Mouse (Mus musculus) brown adipose tissue, adult 24 weeks (tissue): ENCODE results near the gene Pmis2. TPM values are rescaled to one million over a fixed set of nuclear protein-coding genes. Genes with fewer than 3 reads are reported as not detected.
A peak's percentile ranks its signal among the peaks of the same experiment; 100 is the strongest.

Experiments used
- H3K27ac ChIP-seq: fragments of 200-500 bp; replicated peaks from 2 replicates; pipeline ENCODE4 v1.5.1; 2012; ENCODE audit warnings: low read depth, mild to moderate bottlenecking, low read length
- H3K4me1 ChIP-seq: fragments of 200-500 bp; 2 replicates; pipeline ENCODE4 v1.6.1; 2012; ENCODE audit warnings: low read length, mixed read lengths; ENCODE audit not compliant: control insufficient read depth, insufficient read depth, insufficient read length
- H3K4me3 ChIP-seq: fragments of 200-500 bp; 2 replicates; pipeline ENCODE4 v1.5.1; 2012; ENCODE audit warnings: low read depth, mild to moderate bottlenecking, low read length, moderate library complexity; ENCODE audit not compliant: insufficient read depth
- polyA plus RNA-seq: library from polyadenylated mRNA; stranded (reverse); fragments of >200 nt; gene quantifications from 2 replicates; pipeline ENCODE4 v1.2.4, GENCODE M21; 2012; ENCODE audit not compliant: missing spikeins, insufficient read depth, insufficient read length

Pmis2 gene
- polyA plus RNA-seq, 1 experiment = not detected

- Histone ChIP-seq H3K4me1 (no peaks in the 10 kb centered on the region), H3K4me3 (peak within 1 kb of the TSS; percentile 79), H3K27ac (peak within 1 kb of the TSS; percentile 25; the same call in 1 of the 2 replicates)
These were observed 6.7 kb downstream of the Pmis2 start, which contains the start of gene Haus5 for GRCm38 (mm10) chr7:30664529-30665200. Haus5 (minus strand) TSS chr7:30664994.

- peak within 1 kb of the TSS; percentile 80 for H3K4me3 ChIP-seq
- H3K4me1 ChIP-seq = no peaks in the 10 kb centered on the region
- no peak within 1 kb of the TSS for H3K27ac ChIP-seq
These were observed 21.5 kb downstream of the Pmis2 start, which contains the start of gene Rbm42 for GRCm38 (mm10) chr7:30649591-30650540. Rbm42 (minus strand) TSS chr7:30650317.

GRCm38 (mm10) chr7:30639083-30639482 is 32.3 kb downstream of the Pmis2 start:
- Histone ChIP-seq H3K27ac (no peak overlapping the region), H3K4me3 (no peak overlapping the region), H3K4me1 (no peaks in the 10 kb centered on the region)

- no peak overlapping the region for H3K4me3 ChIP-seq
- H3K4me1 ChIP-seq = no peaks in the 10 kb centered on the region
- no peak overlapping the region for H3K27ac ChIP-seq
These were observed 35.0 kb downstream of the Pmis2 start for GRCm38 (mm10) chr7:30636395-30636794.

- H3K4me3 ChIP-seq = no peak within 1 kb of the TSS
- H3K27ac ChIP-seq = no peak within 1 kb of the TSS
- no peaks in the 10 kb centered on the region for H3K4me1 ChIP-seq
These were observed 35.7 kb downstream of the Pmis2 start, which contains the start of gene Etv2 for GRCm38 (mm10) chr7:30635752-30636151. Etv2 (minus strand) TSS chr7:30635852.

- Histone ChIP-seq H3K4me3 (no peak overlapping the region), H3K27ac (no peak overlapping the region), H3K4me1 (no peaks in the 10 kb centered on the region)
These were observed 36.8 kb downstream of the Pmis2 start for GRCm38 (mm10) chr7:30634621-30635020.

GRCm38 (mm10) chr7:30633762-30634412 is 37.5 kb downstream of the Pmis2 start:
- Histone ChIP-seq H3K27ac (no peak overlapping the region), H3K4me3 (no peak overlapping the region), H3K4me1 (no peaks in the 10 kb centered on the region)

GRCm38 (mm10) chr7:30629013-30629412 is 42.4 kb downstream of the Pmis2 start:
- no peak overlapping the region for H3K4me3 ChIP-seq
- H3K27ac ChIP-seq = no peak overlapping the region
- H3K4me1 ChIP-seq = no peaks in the 10 kb centered on the region

- H3K4me3 ChIP-seq = no peak overlapping the region
- no peak overlapping the region for H3K27ac ChIP-seq
- H3K4me1 ChIP-seq = no peaks in the 10 kb centered on the region; the same call in 1 of the 2 replicates
These were observed 44.8 kb downstream of the Pmis2 start for GRCm38 (mm10) chr7:30626647-30627046.

- H3K27ac ChIP-seq = peak within 1 kb of the TSS; percentile 96
These were observed 45.6 kb downstream of the Pmis2 start, which contains the start of gene Cox6b1 for GRCm38 (mm10) chr7:30625530-30626384. Cox6b1 (minus strand) TSS chr7:30626151.

More at GRCm38 (mm10) chr7:30625530-30626384, 45.6 kb downstream of the Pmis2 start, which contains the start of gene Cox6b1:
- H3K4me3 ChIP-seq = peak within 1 kb of the TSS; percentile 92
- H3K4me1 ChIP-seq = no peaks in the 10 kb centered on the region; the same call in 1 of the 2 replicates

Other genes with a start within 250 kb of the Pmis2 start
- gene Nfkbid, start 249.9 kb downstream of the Pmis2 start, polyA plus RNA-seq = 0.67 and 1.6 TPM in 2 replicates
- gene Aplp1, start 226.1 kb downstream of the Pmis2 start, polyA plus RNA-seq = 0.44 and 0.92 TPM in 2 replicates
- not detected in 2 replicates for gene Kirrel2, start 213.9 kb downstream of the Pmis2 start, polyA plus RNA-seq
- not detected in 2 replicates for gene Nphs1, start 213.3 kb downstream of the Pmis2 start, polyA plus RNA-seq
- not detected in 2 replicates for gene Prodh2, start 178.0 kb downstream of the Pmis2 start, polyA plus RNA-seq
- 0.40 TPM in 1 of 2 replicates, not detected in the other for gene Arhgap33, start 136.5 kb downstream of the Pmis2 start, polyA plus RNA-seq
- gene Hspb6, start 119.4 kb downstream of the Pmis2 start, polyA plus RNA-seq = 49.1 and 64.2 TPM in 2 replicates
- 0.95 and 4.2 TPM in 2 replicates for gene Proser3, start 119.3 kb downstream of the Pmis2 start, polyA plus RNA-seq
- gene Lin37, start 111.8 kb downstream of the Pmis2 start, polyA plus RNA-seq = 19.5 and 23.1 TPM in 2 replicates
- 59.1 and 65.5 TPM in 2 replicates for gene U2af1l4, start 108.3 kb downstream of the Pmis2 start, polyA plus RNA-seq
- gene Gm49396, start 108.3 kb downstream of the Pmis2 start, polyA plus RNA-seq = 0.91 and 5.5 TPM in 2 replicates
- 177 and 187 TPM in 2 replicates for gene Psenen, start 108.0 kb downstream of the Pmis2 start, polyA plus RNA-seq
- not detected in 2 replicates for gene Igflr1, start 106.2 kb downstream of the Pmis2 start, polyA plus RNA-seq
- gene Kmt2b, start 82.9 kb downstream of the Pmis2 start, polyA plus RNA-seq = 7.1 and 16.1 TPM in 2 replicates
- gene Zbtb32, start 72.7 kb downstream of the Pmis2 start, polyA plus RNA-seq = not detected in 2 replicates
- not detected in 2 replicates for gene Upk1a, start 58.8 kb downstream of the Pmis2 start, polyA plus RNA-seq
- gene Cox6b1, start 45.5 kb downstream of the Pmis2 start, polyA plus RNA-seq = 5,485 and 5,752 TPM in 2 replicates
- gene Etv2, start 35.8 kb downstream of the Pmis2 start, polyA plus RNA-seq = not detected in 2 replicates
- 24.5 and 39.6 TPM in 2 replicates for gene Rbm42, start 21.3 kb downstream of the Pmis2 start, polyA plus RNA-seq
- gene Haus5, start 6.6 kb downstream of the Pmis2 start, polyA plus RNA-seq = 2.3 and 2.9 TPM in 2 replicates
- gene 2200002J24Rik, start 27.3 kb upstream of the Pmis2 start, polyA plus RNA-seq = not detected in 2 replicates
- not detected in 2 replicates for gene Atp4a, start 40.6 kb upstream of the Pmis2 start, polyA plus RNA-seq
- 209 and 275 TPM in 2 replicates for gene Tmem147, start 57.9 kb upstream of the Pmis2 start, polyA plus RNA-seq
- gene Gapdhs, start 72.1 kb upstream of the Pmis2 start, polyA plus RNA-seq = not detected in 2 replicates
- 12.3 and 18.2 TPM in 2 replicates for gene Sbsn, start 79.9 kb upstream of the Pmis2 start, polyA plus RNA-seq
- gene Dmkn, start 92.2 kb upstream of the Pmis2 start, polyA plus RNA-seq = 7.4 and 7.8 TPM in 2 replicates
- 11.5 and 15.2 TPM in 2 replicates for gene Krtdap, start 116.3 kb upstream of the Pmis2 start, polyA plus RNA-seq
- 4.8 and 7.4 TPM in 2 replicates for gene Ffar2, start 152.2 kb upstream of the Pmis2 start, polyA plus RNA-seq
- gene Ffar3, start 184.6 kb upstream of the Pmis2 start, polyA plus RNA-seq = not detected in 2 replicates
- not detected in 2 replicates for gene Ffar1, start 190.0 kb upstream of the Pmis2 start, polyA plus RNA-seq
- gene Cd22, start 208.7 kb upstream of the Pmis2 start, polyA plus RNA-seq = 0.40 and 0.88 TPM in 2 replicates
- not detected in 2 replicates for gene Mag, start 243.3 kb upstream of the Pmis2 start, polyA plus RNA-seq